Mouse (Mus musculus) gastrocnemius, adult 2 months (tissue): ENCODE results near the gene Gm10439. TPM values are rescaled to one million over a fixed set of nuclear protein-coding genes. Genes with fewer than 3 reads are reported as not detected.
"Not testable (repeated sequence)": the region's sequence is repeated elsewhere in the genome, so short reads cannot be mapped to it uniquely, and the experiment has no call there.

ENCODE experiments used
- DNase-seq: peaks from one replicate; pipeline ENCODE4 v3.0.0; 2022
- H3K27ac ChIP-seq: fragments of 200-600 bp; 2 replicates; pipeline ENCODE4 v1.8.1; 2022; ENCODE audit warnings: mild to moderate bottlenecking
- H3K4me3 ChIP-seq: fragments of 200-600 bp; 2 replicates; pipeline ENCODE4 v1.8.1; 2022; ENCODE audit warnings: mild to moderate bottlenecking, moderate library complexity
- intact Hi-C: fragments of 180-260 bp; cut with DNase I; formaldehyde crosslinking; loops from one replicate; pipeline ENCODE4 v1.15.1; 2025
- long read RNA-seq, 2 experiments: library from polyadenylated mRNA; stranded (forward); transcript quantifications; one replicate each; pipeline ENCODE4 v2.0.0; 2021
- total RNA-seq, 2 experiments: library from RNA; stranded (reverse); gene quantifications; 2 replicates each; pipeline ENCODE4 v1.2.3; 2021

The Gm10439 gene
- not detected for total RNA-seq
- long read RNA-seq, experiment 1: 0 reads
- long read RNA-seq, experiment 2: 0 reads

- intact Hi-C loops, H3K4me3 ChIP-seq, H3K27ac ChIP-seq, DNase-seq: not testable (repeated sequence)
Observed at GRCm38 (mm10) chrX:149594270-149594669, at the start of gene Gm10439. Gene Gm10439, plus strand, starts transcription at chrX:149594570.

Other genes with a start within 250 kb of the Gm10439 start
- not detected for gene Gm15085, start 147.0 kb upstream of the Gm10439 start, total RNA-seq
- gene Gm15097, start 189.9 kb downstream of the Gm10439 start, total RNA-seq: not detected